Mouse (Mus musculus) limb, embryonic 14.5 days (tissue): ENCODE measurements at regions not wholly inside any gene's neighbourhood (a gene's known extent, or its start where the extent isn't known, plus 50 kb on each side); places are given as distances from the start of the nearest gene placed in this dataset.

Experiments
- ATAC-seq: fragments of 200-750 bp; cut with Nextera tagmentation; 2 replicates; pipeline ENCODE4 v1.8.0; 2017; ENCODE audit warnings: low read depth, moderate number of reproducible peaks, moderate TSS enrichment; ENCODE audit not compliant: low FRiP score
- DNase-seq: peaks from one replicate; pipeline ENCODE4 v3.0.0-alpha.2; 2015; ENCODE audit warnings: low spot score
- H3K27ac ChIP-seq: fragments of 300-500 bp; sonication (generic); replicated peaks from 2 replicates; pipeline ENCODE4 v1.5.1; 2014; ENCODE audit warnings: low read depth, mild to moderate bottlenecking, low read length, moderate library complexity, mixed read lengths
- H3K27me3 ChIP-seq: fragments of 300-500 bp; sonication (generic); 2 replicates; pipeline ENCODE4 v1.6.1; 2014; ENCODE audit warnings: low read length, mixed read lengths; ENCODE audit not compliant: control insufficient read depth, insufficient read depth
- H3K36me3 ChIP-seq: fragments of 300-500 bp; sonication (generic); 2 replicates; pipeline ENCODE4 v1.6.1; 2014; ENCODE audit warnings: mild to moderate bottlenecking, low read length, moderate library complexity, mixed read lengths; ENCODE audit not compliant: control insufficient read depth, insufficient read depth
- H3K4me1 ChIP-seq: fragments of 300-500 bp; sonication (generic); 2 replicates; pipeline ENCODE4 v1.6.1; 2014; ENCODE audit warnings: antibody characterized with exemption, low read length, mixed read lengths; ENCODE audit not compliant: control insufficient read depth, insufficient read depth
- H3K4me2 ChIP-seq: fragments of 300-500 bp; sonication (generic); replicated peaks from 2 replicates; pipeline ENCODE4 v1.6.1; 2014; ENCODE audit warnings: low read depth, mild to moderate bottlenecking, low read length, moderate library complexity; ENCODE audit not compliant: severe bottlenecking
- H3K4me3 ChIP-seq: fragments of 300-500 bp; sonication (generic); replicated peaks from 2 replicates; pipeline ENCODE4 v1.5.1; 2014; ENCODE audit warnings: low read length
- H3K9ac ChIP-seq: fragments of 300-500 bp; sonication (generic); 2 replicates; pipeline ENCODE4 v1.6.1; 2014; ENCODE audit warnings: mild to moderate bottlenecking, low read depth, low read length, moderate library complexity; ENCODE audit not compliant: severe bottlenecking
- H3K9me3 ChIP-seq: fragments of 300-500 bp; sonication (generic); 2 replicates; pipeline ENCODE4 v1.6.1; 2016; ENCODE audit warnings: low read length; ENCODE audit not compliant: control insufficient read depth
- POLR2A ChIP-seq: fragments of 200-500 bp; IDR thresholded peaks from 2 replicates; pipeline ENCODE4 v1.8.0; 2012; ENCODE audit warnings: inconsistent platforms, mild to moderate bottlenecking, moderate library complexity, borderline replicate concordance; ENCODE audit not compliant: insufficient read depth, insufficient read length; ENCODE audit errors: extremely low read depth
- whole genome bisulfite sequencing: fragments of 180-500 bp; shearing (Covaris S2); extraction: QIAGEN DNeasy Blood & Tissue Kit; methylation state at CpG from one replicate; pipeline ENCODE4 v1.1.7; 2014; 5-methylcytosine and 5-hydroxymethylcytosine counted together

DNA sequence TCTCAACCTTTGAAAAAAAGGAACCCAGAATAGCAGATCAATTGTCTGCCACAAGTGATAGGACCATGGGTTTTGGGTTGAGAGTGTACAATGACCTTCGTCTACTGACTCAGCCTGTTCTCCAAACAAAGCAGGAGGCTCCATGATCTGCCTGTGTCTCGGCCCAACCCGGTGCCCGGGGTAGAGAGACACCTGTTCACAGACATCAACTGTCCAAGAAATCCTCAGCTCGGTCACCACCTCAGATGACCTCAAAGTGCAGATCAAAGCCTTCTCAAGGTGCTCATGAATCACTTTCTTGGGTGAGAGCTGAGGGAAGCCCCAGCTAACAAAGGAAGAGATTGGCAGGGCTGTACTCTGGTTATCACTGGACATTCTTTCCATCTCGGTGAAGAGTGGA is 108.1 kb upstream of the Ctnnb1 start:
- Histone ChIP-seq H3K36me3 (no peaks in the 10 kb centered on the region), H3K4me1 (no peaks in the 10 kb centered on the region), H3K27me3 (no peaks in the 10 kb centered on the region), H3K27ac (no peak overlapping the region), H3K9me3 (no peaks in the 10 kb centered on the region), H3K4me2 (no peak overlapping the region), H3K9ac (no peak overlapping the region), H3K4me3 (no peak overlapping the region)
- WGBS, result 81% methylated on average over 6 of the region's 6 CpGs
- no peak for ATAC-seq
- no peak for DNase-seq
- no peak for TF ChIP-seq POLR2A

DNA sequence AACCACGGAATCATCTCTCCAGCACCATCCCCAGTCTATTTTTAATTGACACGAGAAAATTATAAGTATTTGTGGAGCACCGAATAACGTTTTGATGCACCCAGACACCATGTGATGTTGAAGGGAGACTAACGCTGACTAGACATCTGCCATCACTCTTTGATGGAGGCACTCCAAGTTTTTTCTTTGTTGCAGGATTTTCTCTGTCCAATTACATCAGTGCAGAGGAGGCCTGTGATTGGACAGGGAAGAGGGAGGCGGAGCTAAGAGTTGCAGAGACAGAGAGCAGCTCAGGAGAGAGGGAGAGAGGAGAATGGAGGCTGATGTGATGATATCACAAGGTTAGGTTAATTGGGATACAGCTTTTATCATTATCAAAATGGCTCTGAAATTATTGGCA is 105.6 kb upstream of the Ctnnb1 start:
- 72% methylated on average over 6 of the region's 6 CpGs for WGBS
- ATAC-seq (no peak), DNase-seq (no peak)
- H3K9ac ChIP-seq, result no peak overlapping the region
- no peak for TF ChIP-seq POLR2A
- no peak overlapping the region for H3K4me2 ChIP-seq
- no peaks in the 10 kb centered on the region for H3K36me3 ChIP-seq
- H3K27me3 ChIP-seq, result no peaks in the 10 kb centered on the region
- H3K4me3 ChIP-seq, result no peak overlapping the region
- H3K27ac ChIP-seq, result no peak overlapping the region
- H3K9me3 ChIP-seq, result no peaks in the 10 kb centered on the region
- no peaks in the 10 kb centered on the region for H3K4me1 ChIP-seq

DNA sequence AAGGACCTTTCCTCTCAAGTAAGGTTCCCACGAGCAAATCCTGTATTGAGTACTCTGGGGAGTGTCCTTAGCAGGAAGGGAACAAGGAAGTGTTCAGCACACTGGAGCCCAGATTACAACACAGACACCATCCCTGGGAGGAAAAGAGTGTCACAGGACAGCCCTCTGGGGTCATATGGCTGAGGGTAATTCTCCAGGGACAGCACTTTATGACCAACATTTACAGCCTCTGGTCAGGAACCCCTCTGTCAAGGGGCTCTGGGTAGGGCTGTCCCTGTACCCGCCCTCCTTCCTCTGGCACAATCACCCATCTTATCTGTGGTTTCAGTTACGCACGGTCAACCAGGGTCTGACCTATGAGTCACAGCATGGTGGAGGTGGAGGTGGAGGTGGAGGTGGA is 102.8 kb upstream of the Ctnnb1 start:
- ATAC-seq (no peak), DNase-seq (no peak)
- no peaks in the 10 kb centered on the region for H3K27me3 ChIP-seq
- H3K4me2 ChIP-seq, result no peak overlapping the region
- no peaks in the 10 kb centered on the region for H3K9me3 ChIP-seq
- 41% methylated on average over 4 of the region's 4 CpGs for WGBS
- no peak overlapping the region for H3K27ac ChIP-seq
- no peak overlapping the region for H3K4me3 ChIP-seq
- TF ChIP-seq POLR2A, result no peak
- no peaks in the 10 kb centered on the region for H3K4me1 ChIP-seq
- no peak overlapping the region for H3K9ac ChIP-seq
- no peaks in the 10 kb centered on the region for H3K36me3 ChIP-seq

DNA sequence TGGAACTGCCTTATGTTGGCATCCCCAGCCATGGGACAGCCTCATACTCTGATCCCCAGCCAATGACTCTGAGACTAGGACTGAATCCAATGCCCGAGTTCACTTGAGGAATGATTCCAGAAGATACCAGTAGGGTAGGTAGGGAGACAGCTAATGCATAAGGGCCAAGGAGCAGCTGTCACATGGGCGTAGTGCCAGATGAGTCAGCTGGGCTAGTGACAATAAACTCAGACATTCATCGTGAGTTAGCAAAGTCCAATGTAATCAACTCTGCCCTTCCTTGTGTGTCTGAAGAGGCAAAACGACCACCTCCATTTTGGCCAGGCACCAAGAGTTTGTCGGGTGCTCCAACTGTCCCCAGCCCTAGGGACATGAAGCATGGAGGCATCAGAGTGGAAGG is 98.5 kb upstream of the Ctnnb1 start:
- WGBS, result 64% methylated on average over 5 of the region's 5 CpGs
- H3K4me1 ChIP-seq, result no peaks in the 10 kb centered on the region
- DNase-seq (peak; percentile 47), ATAC-seq (no peak)
- H3K4me3 ChIP-seq, result no peak overlapping the region
- H3K27me3 ChIP-seq, result no peaks in the 10 kb centered on the region
- no peak overlapping the region for H3K9ac ChIP-seq
- no peak overlapping the region for H3K4me2 ChIP-seq
- H3K9me3 ChIP-seq, result no peaks in the 10 kb centered on the region
- TF ChIP-seq POLR2A, result no peak
- no peaks in the 10 kb centered on the region for H3K36me3 ChIP-seq
- H3K27ac ChIP-seq, result no peak overlapping the region

DNA sequence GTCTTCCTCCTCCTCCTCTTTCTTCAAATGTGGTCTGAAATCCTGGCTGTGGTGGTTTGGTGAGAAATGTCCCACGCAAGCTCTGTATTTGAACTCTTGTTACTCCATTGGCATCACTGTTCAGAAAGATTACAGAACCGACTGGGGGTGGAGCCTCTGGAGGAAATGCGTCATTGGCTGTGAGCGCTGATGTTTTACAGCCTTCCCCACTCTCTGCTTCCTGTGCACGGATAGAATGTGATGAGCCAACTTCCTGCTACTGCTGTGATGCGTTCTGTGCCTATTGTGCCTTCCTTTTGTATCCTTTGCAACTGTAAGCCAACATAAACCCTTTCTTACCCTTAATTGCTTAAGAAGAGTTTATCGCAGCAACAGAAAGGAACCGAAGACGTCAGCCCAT is 94.8 kb upstream of the Ctnnb1 start:
- H3K4me2 ChIP-seq, result no peak overlapping the region
- H3K9ac ChIP-seq, result no peak overlapping the region
- H3K36me3 ChIP-seq, result no peaks in the 10 kb centered on the region
- H3K27ac ChIP-seq, result no peak overlapping the region
- TF ChIP-seq POLR2A, result no peak
- H3K27me3 ChIP-seq, result no peaks in the 10 kb centered on the region
- H3K4me3 ChIP-seq, result no peak overlapping the region
- DNase-seq, result no peak
- no peak for ATAC-seq
- WGBS, result 84% methylated on average over 9 of the region's 9 CpGs
- H3K9me3 ChIP-seq, result no peaks in the 10 kb centered on the region
- H3K4me1 ChIP-seq, result no peaks in the 10 kb centered on the region

DNA sequence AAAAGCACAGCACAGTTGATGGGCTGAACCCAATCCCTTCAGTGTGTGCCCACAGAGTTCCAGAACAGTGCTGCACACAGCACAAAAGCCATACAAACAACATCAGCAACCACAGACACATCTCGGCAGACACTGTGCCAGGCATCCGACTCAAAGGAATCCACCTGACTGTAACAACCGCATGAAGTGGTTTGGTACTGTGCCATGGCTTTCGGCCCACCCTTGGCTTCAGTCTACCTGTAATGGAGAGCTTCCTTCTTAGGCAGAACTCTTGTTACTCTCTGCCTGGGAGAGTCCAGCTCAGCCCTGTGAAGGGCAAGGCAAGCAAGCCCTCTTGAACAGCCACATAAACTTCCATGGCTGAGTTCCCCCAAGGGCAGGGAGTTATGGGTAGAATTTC is 93.4 kb upstream of the Ctnnb1 start:
- no peak for TF ChIP-seq POLR2A
- ATAC-seq, result no peak
- no peak for DNase-seq
- Histone ChIP-seq H3K4me1 (no peaks in the 10 kb centered on the region), H3K27ac (no peak overlapping the region), H3K36me3 (no peaks in the 10 kb centered on the region), H3K4me3 (no peak overlapping the region), H3K4me2 (no peak overlapping the region), H3K9ac (no peak overlapping the region), H3K9me3 (no peaks in the 10 kb centered on the region), H3K27me3 (no peaks in the 10 kb centered on the region)
- 86% methylated on average over 4 of the region's 4 CpGs for WGBS
